Mouse (Mus musculus) heart, embryonic 13.5 days (tissue): Measurements from ENCODE around the gene Cdc20b. TPM values are rescaled to one million over a fixed set of nuclear protein-coding genes. Genes with fewer than 3 reads are reported as not detected.

Experiments
- ATAC-seq: fragments of 200-750 bp; cut with Nextera tagmentation; 2 replicates; pipeline ENCODE4 v1.8.0; 2017; ENCODE audit warnings: moderate TSS enrichment; ENCODE audit not compliant: insufficient number of reproducible peaks, low FRiP score, low TSS enrichment; ENCODE audit errors: extremely low read depth
- H3K27ac ChIP-seq: fragments of 300-500 bp; sonication (generic); replicated peaks from 2 replicates; pipeline ENCODE4 v1.5.1; 2015; ENCODE audit warnings: moderate library complexity, mild to moderate bottlenecking, inconsistent platforms
- H3K27me3 ChIP-seq: fragments of 300-500 bp; sonication (generic); replicated peaks from 2 replicates; pipeline ENCODE4 v1.6.1; 2015; ENCODE audit warnings: mild to moderate bottlenecking, inconsistent platforms
- H3K36me3 ChIP-seq: fragments of 300-500 bp; sonication (generic); 2 replicates; pipeline ENCODE4 v1.6.1; 2015; ENCODE audit warnings: mild to moderate bottlenecking, inconsistent platforms
- H3K4me1 ChIP-seq: fragments of 300-500 bp; sonication (generic); 2 replicates; pipeline ENCODE4 v1.6.1; 2015; ENCODE audit warnings: inconsistent platforms
- H3K4me2 ChIP-seq: fragments of 300-500 bp; sonication (generic); 2 replicates; pipeline ENCODE4 v1.6.1; 2015; ENCODE audit warnings: inconsistent platforms, mild to moderate bottlenecking, moderate library complexity
- H3K4me3 ChIP-seq: fragments of 300-500 bp; sonication (generic); 2 replicates; pipeline ENCODE4 v1.5.1; 2015; ENCODE audit warnings: moderate library complexity, mild to moderate bottlenecking, inconsistent platforms
- H3K9ac ChIP-seq: fragments of 300-500 bp; sonication (generic); 2 replicates; pipeline ENCODE4 v1.6.1; 2015; ENCODE audit warnings: inconsistent platforms, mild to moderate bottlenecking, moderate library complexity
- H3K9me3 ChIP-seq: fragments of 300-500 bp; sonication (generic); 2 replicates; pipeline ENCODE4 v1.6.1; 2016; ENCODE audit warnings: inconsistent platforms
- WGBS: fragments of 180-500 bp; shearing (Covaris S2); methylation state at CpG from one replicate; pipeline ENCODE4 v1.1.7; 2015; ENCODE audit warnings: mixed read lengths; 5-methylcytosine and 5-hydroxymethylcytosine counted together
- polyA plus RNA-seq: library from polyadenylated mRNA; unstranded; fragments of >200 nt; fragmentation: Nextera tagmentation; extraction: Ambion mirVana; gene quantifications from 2 replicates; pipeline ENCODE4 v1.2.1, GENCODE M21; 2015

Cdc20b gene
- polyA plus RNA-seq, result not detected in 2 replicates

DNA sequence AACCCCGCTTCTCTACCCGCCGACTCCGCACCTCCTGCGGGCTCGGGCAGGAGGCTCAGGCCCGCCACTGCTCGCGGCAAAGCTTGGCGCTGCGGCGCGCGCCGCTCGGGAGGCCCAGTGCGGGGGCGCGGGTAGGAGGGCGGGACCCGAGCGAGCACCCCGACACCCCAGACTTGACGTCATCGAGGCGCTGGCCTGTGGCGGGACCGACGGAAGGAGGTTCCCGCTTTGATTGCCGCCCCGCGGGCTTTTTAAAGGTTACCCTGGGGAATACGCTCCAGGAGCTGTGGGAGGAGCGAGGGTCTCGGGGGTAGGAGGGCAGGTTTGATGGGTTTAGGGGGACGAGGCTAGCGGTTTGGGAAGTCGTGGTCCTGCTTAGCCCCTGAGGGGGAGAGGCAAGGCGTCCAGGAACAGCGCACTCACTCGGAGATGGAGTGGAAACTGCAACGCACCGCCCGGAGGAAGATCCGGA is at the start of gene Cdc20b:
Gene Cdc20b, plus strand, starts transcription at position 162 of the 472 bp plus-strand sequence.
- no peak for ATAC-seq
- Histone ChIP-seq H3K9ac (peak within 1 kb of the TSS; percentile 73), H3K4me2 (peak within 1 kb of the TSS; percentile 96), H3K27ac (no peak within 1 kb of the TSS), H3K4me3 (peak within 1 kb of the TSS; percentile 61), H3K36me3 (no peaks in the 10 kb centered on the region), H3K4me1 (peaks cover 26% of the 10 kb centered on the region), H3K9me3 (no peaks in the 10 kb centered on the region), H3K27me3 (peaks cover 54% of the 10 kb centered on the region)
- under 1% methylated on average over 46 of the region's 46 CpGs for WGBS

DNA sequence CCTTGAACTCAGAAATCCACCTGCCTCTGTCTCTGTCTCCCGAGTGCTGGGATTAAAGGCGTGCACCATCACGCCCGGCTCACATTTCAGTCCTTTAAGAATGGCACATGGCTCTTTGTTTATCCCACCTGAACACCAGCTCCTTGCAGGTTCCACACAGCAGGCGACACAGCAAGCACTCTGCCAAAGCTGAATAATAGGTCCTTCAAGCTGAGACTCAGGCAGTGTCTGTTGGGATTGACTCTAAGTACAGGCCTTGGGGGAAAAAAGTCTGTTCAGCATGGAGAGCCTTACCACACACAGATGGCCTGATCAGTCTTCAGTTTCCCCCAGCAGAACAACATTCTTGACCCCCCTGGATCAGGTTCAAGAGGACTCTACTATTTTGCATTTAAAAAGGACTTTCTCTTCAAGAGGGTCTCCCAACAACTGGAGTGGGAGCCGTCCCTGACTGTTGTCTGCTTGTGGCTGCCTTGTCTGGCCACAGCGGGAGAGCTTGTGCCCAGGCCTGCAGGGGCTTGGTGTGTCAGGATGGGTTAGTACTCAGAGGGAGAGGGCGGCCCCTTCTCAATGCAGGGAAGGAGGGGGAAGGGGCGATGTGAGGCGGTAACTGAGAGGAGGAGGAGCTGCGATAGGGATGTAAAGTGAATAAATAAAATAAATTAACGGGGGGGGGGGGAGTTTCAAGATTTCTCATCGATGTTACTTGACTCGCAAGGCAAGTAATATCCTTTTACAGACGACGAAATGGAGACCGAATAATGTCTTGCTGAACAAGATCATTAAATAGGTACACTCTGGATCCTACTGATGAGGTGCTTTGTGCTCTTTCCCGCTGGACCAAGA is 49.1 kb upstream of the Cdc20b start:
- WGBS, result 11% methylated on average over 16 of the region's 18 CpGs
- ATAC-seq, result no peak
- Histone ChIP-seq H3K4me2 (peak overlapping the region; percentile 99; the same call in 1 of the 2 replicates), H3K27me3 (peaks cover 91% of the 10 kb centered on the region), H3K4me3 (no peak overlapping the region), H3K27ac (no peak overlapping the region), H3K4me1 (peaks cover 38% of the 10 kb centered on the region), H3K9me3 (no peaks in the 10 kb centered on the region), H3K36me3 (no peaks in the 10 kb centered on the region), H3K9ac (no peak overlapping the region)

DNA sequence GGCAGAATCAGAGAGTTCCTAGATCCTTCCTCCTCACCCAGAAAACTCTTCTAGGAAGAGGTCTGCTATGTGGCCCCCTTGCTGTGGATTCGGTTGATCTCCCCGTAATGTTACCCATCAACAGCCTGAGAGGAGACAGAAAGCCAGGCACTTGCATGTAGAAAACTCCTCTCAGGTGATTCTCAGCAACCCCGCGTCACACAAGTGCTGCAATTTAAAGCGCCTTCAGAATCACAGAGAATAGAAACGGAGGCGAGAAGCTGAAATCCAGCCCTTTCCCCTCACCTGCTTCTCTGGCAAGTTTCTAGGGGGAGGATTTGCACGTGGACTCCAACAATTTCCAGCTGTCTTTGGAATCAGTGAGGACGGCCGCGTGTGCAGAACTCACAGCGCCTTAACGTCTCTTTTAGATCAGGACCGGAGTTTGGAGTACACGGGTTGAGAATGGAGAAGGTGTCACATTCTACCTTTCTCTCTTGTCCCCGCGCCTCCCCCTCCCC is 48.4 kb upstream of the Cdc20b start:
- Histone ChIP-seq H3K4me2 (peak overlapping the region; percentile 99), H3K9me3 (no peaks in the 10 kb centered on the region), H3K27me3 (peaks cover 93% of the 10 kb centered on the region), H3K4me1 (peaks cover 38% of the 10 kb centered on the region), H3K27ac (no peak overlapping the region), H3K9ac (peak overlapping the region; percentile 79; the same call in 1 of the 2 replicates), H3K4me3 (peak overlapping the region; percentile 68), H3K36me3 (no peaks in the 10 kb centered on the region)
- ATAC-seq, result no peak
- WGBS, result 2% methylated on average over 17 of the region's 17 CpGs

DNA sequence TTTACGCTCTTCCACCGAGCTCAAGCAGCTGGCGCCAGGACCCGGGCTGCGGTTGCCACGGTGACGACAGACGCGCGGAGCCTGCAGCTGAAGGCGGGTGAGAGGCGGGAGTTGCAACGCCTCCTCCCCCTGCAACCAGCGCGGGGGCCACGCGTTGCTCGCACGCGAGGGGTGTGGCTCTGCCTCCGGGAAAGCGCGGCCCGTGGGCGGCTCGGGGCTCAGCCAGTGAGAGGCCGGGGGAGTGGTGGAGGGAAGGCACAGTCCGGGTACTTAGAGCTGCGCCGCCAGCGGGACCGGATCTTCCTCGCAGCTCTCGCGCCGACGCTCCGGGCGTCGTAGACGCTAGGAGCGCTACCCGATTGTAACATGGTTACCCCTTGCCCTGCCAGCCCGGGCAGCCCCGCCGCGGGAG is 47.4 kb upstream of the Cdc20b start, which contains the start of gene Ccno:
Gene Ccno, plus strand, starts transcription at position 271 of the 412 bp plus-strand sequence.
- peaks cover 90% of the 10 kb centered on the region for H3K27me3 ChIP-seq
- H3K27ac ChIP-seq, result no peak within 1 kb of the TSS
- peaks cover 38% of the 10 kb centered on the region for H3K4me1 ChIP-seq
- H3K9ac ChIP-seq, result peak within 1 kb of the TSS; percentile 79
- no peaks in the 10 kb centered on the region for H3K9me3 ChIP-seq
- H3K36me3 ChIP-seq, result no peaks in the 10 kb centered on the region
- 0% methylated on average over 47 of the region's 47 CpGs for WGBS
- H3K4me2 ChIP-seq, result peak within 1 kb of the TSS; percentile 99
- peak; percentile 90 for ATAC-seq
- H3K4me3 ChIP-seq, result peak within 1 kb of the TSS; percentile 68

DNA sequence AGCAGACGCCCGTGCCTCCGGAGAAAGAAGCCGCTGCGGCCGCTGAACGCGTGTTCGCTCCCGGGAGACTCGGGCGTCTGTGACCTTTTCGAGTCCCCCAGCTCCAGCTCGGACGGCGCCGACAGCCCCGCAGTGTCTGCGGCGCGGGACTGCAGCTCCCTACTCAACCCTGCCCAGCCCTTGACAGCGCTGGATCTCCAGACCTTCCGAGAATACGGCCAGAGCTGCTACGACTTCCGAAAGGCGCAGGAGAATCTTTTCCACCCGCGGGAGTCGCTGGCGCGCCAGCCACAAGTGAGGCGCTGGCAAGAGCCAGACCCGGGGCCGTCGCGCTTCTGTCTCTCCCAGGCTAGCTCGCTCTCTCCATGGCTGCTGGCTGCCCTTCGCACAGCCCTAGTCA is 46.9 kb upstream of the Cdc20b start:
- H3K9ac ChIP-seq, result peak overlapping the region; percentile 79
- H3K4me2 ChIP-seq, result peak overlapping the region; percentile 99
- no peaks in the 10 kb centered on the region for H3K36me3 ChIP-seq
- peak; percentile 9; the same call in 1 of the 2 replicates for ATAC-seq
- no peak overlapping the region for H3K27ac ChIP-seq
- peak overlapping the region; percentile 68 for H3K4me3 ChIP-seq
- under 1% methylated on average over 39 of the region's 39 CpGs for WGBS
- no peaks in the 10 kb centered on the region for H3K9me3 ChIP-seq
- peaks cover 38% of the 10 kb centered on the region for H3K4me1 ChIP-seq
- peaks cover 89% of the 10 kb centered on the region for H3K27me3 ChIP-seq

DNA sequence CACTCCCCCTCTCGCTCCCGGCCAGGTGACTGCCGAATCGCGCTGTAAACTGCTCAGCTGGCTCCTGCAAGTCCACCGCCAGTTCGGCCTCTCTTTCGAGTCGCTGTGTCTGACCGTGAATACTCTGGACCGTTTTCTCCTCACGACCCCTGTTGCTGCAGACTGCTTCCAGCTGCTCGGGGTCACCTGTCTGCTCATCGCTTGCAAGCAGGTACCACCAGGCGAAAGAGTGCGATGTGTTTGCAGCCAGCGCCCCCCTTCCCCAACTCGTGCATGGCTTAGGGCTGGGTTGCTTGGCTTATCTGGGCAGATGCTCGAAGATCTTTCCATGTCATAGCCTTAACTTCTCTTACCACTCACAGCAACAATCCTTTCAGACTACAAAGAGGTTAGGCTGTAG is 46.0 kb upstream of the Cdc20b start:
- no peak for ATAC-seq
- H3K4me2 ChIP-seq, result peak overlapping the region; percentile 99
- no peaks in the 10 kb centered on the region for H3K36me3 ChIP-seq
- H3K9ac ChIP-seq, result 0 out of 2 replicates have a peak overlapping the region, but pooled peaks have one; percentile 30
- under 1% methylated on average over 19 of the region's 19 CpGs for WGBS
- H3K9me3 ChIP-seq, result no peaks in the 10 kb centered on the region
- peaks cover 89% of the 10 kb centered on the region for H3K27me3 ChIP-seq
- H3K4me3 ChIP-seq, result peak overlapping the region; percentile 68
- H3K27ac ChIP-seq, result no peak overlapping the region
- peaks cover 45% of the 10 kb centered on the region for H3K4me1 ChIP-seq

DNA sequence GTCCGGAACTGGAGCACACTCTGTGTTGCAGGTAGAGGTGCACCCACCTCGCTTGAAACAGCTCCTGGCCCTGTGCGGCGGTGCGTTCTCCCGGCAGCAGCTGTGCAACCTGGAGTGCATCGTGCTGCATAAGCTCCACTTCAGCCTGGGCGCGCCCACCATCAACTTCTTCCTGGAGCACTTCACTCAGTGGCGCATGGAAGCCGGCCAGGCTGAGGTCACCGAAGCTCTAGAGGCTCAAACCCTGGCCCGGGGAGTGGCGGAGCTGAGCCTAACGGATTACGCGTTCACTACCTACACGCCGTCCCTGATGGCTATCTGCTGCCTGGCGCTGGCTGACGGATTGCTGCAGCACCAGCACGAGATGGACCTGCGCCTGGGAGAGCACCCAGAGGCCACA is 45.4 kb upstream of the Cdc20b start:
- H3K9me3 ChIP-seq, result no peaks in the 10 kb centered on the region
- H3K27me3 ChIP-seq, result peaks cover 90% of the 10 kb centered on the region
- ATAC-seq, result no peak
- H3K4me3 ChIP-seq, result peak overlapping the region; percentile 68
- peaks cover 51% of the 10 kb centered on the region for H3K4me1 ChIP-seq
- WGBS, result 1% methylated on average over 23 of the region's 23 CpGs
- H3K36me3 ChIP-seq, result no peaks in the 10 kb centered on the region
- H3K4me2 ChIP-seq, result peak overlapping the region; percentile 99
- peak overlapping the region; percentile 50; the same call in 1 of the 2 replicates for H3K9ac ChIP-seq
- no peak overlapping the region for H3K27ac ChIP-seq

DNA sequence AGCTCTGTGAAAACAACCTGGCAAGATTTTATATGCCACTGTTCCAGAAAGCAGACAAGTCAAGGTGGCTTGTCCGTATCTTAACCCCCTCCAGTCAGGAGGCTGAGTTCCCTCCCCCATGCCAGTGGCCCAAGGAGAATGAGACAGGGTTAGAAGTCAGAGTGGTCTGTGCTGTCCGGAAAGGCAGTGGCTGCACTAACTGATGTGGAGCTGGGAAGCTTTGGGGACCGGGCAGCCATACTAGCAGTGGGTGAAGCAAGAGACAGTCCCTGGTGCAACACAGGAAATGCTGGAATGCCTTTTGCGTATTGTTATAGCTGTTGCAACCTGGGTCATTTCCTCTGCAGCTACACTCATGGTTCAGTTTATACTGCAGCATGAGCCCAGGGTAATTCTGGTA is 44.6 kb upstream of the Cdc20b start:
- no peak for ATAC-seq
- H3K4me2 ChIP-seq, result 0 out of 2 replicates have a peak overlapping the region, but pooled peaks have one; percentile 99
- 15% methylated on average over 4 of the region's 4 CpGs for WGBS
- no peak overlapping the region for H3K9ac ChIP-seq
- no peak overlapping the region for H3K4me3 ChIP-seq
- peaks cover 95% of the 10 kb centered on the region for H3K27me3 ChIP-seq
- no peaks in the 10 kb centered on the region for H3K36me3 ChIP-seq
- H3K4me1 ChIP-seq, result peaks cover 51% of the 10 kb centered on the region
- no peaks in the 10 kb centered on the region for H3K9me3 ChIP-seq
- no peak overlapping the region for H3K27ac ChIP-seq

DNA sequence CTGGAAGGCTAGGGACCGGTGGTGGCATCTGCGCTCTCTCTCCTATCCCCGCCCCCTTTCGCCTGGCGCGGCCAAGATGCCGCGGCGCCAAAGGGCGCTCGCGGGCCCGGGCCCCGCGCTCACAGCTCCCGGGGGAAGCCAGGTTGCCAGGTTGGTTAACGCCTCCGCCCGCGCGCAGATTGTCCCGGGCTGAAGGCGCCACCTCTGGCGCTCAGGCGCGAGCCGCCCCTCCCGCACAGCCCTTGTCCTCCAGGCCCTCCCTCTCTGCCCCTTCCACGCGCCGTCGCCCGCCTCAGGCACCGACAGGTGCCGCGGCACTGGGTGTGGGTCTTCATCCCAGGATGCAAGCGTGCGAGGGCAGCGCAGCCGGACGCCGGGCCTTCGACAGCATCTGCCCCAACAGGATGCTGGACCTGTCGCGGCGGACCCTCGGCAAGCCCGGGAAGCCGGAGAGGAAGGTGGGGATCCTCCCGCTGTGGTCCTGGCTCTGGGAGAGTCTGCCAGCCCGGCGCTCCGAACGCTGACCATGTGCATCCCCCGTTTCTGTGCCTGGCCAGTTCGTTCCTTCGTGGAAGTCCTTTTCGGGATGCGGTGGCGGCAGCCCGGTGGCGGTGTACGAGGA is 41.3 kb upstream of the Cdc20b start, which contains the start of gene Mcidas:
Gene Mcidas, plus strand, starts transcription at position 315 of the 622 bp plus-strand sequence.
- no peak within 1 kb of the TSS for H3K27ac ChIP-seq
- H3K4me1 ChIP-seq, result peaks cover 37% of the 10 kb centered on the region
- no peaks in the 10 kb centered on the region for H3K9me3 ChIP-seq
- WGBS, result under 1% methylated on average over 63 of the region's 63 CpGs
- H3K4me3 ChIP-seq, result peak within 1 kb of the TSS; percentile 50
- H3K9ac ChIP-seq, result peak within 1 kb of the TSS; percentile 54; the same call in 1 of the 2 replicates
- peaks cover 95% of the 10 kb centered on the region for H3K27me3 ChIP-seq
- no peak for ATAC-seq
- no peaks in the 10 kb centered on the region for H3K36me3 ChIP-seq
- H3K4me2 ChIP-seq, result peak within 1 kb of the TSS; percentile 76

DNA sequence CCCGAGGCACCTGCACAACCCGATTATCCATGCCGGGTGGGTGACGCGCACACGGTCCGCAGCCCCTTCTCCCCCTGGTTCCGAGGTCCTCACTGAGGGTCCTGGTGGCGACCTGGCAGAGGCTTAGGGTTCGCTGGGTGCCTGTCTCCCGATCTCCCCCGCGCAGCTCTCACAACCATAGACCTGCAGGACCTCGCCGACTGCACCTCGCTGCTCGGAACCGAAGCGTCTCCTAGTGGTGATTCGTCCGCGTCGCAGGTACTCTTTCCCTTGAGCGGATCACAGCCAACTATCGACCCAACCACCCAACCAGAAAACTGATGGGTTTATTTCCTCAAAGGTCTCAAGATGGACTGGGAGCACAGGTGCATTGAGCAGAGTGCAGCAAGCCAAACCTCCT is 40.7 kb upstream of the Cdc20b start:
- peak overlapping the region; percentile 50 for H3K4me3 ChIP-seq
- no peaks in the 10 kb centered on the region for H3K9me3 ChIP-seq
- H3K27ac ChIP-seq, result no peak overlapping the region
- peak overlapping the region; percentile 54; the same call in 1 of the 2 replicates for H3K9ac ChIP-seq
- peaks cover 95% of the 10 kb centered on the region for H3K27me3 ChIP-seq
- peak overlapping the region; percentile 76 for H3K4me2 ChIP-seq
- under 1% methylated on average over 25 of the region's 25 CpGs for WGBS
- peaks cover 37% of the 10 kb centered on the region for H3K4me1 ChIP-seq
- H3K36me3 ChIP-seq, result no peaks in the 10 kb centered on the region
- ATAC-seq, result no peak

DNA sequence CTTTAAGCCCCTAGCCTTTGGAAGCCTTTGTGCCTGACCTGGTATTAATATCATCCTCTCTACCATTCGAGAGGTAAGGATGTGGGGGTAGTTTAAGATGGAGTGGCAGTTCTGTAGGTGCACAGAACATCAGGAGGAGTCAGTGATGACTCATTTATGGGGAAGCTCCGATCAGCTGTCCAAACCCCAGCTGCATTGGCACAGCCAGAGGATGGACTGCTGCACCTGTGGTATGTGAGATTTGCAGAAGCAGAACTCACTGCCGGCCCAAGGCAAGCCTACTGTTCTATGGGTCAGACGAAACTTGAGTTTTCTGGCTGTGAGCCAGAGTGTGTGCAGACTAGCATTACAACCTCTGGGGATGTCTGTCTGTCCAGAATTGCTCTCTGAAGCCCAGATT is 38.5 kb upstream of the Cdc20b start:
- Histone ChIP-seq H3K36me3 (no peaks in the 10 kb centered on the region), H3K4me3 (no peak overlapping the region), H3K4me1 (peaks cover 24% of the 10 kb centered on the region), H3K9me3 (no peaks in the 10 kb centered on the region), H3K27ac (no peak overlapping the region), H3K27me3 (peaks cover 95% of the 10 kb centered on the region), H3K9ac (no peak overlapping the region), H3K4me2 (no peak overlapping the region)
- 57% methylated on average over 4 of the region's 4 CpGs for WGBS
- no peak for ATAC-seq
